Mouse (Mus musculus): ENCODE measurements at regions not wholly inside any gene's neighbourhood (a gene's known extent, or its start where the extent isn't known, plus 50 kb on each side); places are given as distances from the start of the nearest gene placed in this dataset.

GRCm38 (mm10) chr5:111869011-111869410 is 135.3 kb downstream of the Gm26897 start:
- TF ChIP-seq CTCF (IDR thresholded peaks at IDR 0.05) (no peak), EP300 (IDR thresholded peaks at IDR 0.05) (no peak)
